Mouse (Mus musculus) kidney, adult 8-10 months (tissue): ENCODE data around the gene Sh2d1a.

ENCODE experiments used
- DNase-seq, 2 experiments: peaks; one replicate each; pipeline ENCODE4 v3.0.0; 2022

Gene Sh2d1a

DNA sequence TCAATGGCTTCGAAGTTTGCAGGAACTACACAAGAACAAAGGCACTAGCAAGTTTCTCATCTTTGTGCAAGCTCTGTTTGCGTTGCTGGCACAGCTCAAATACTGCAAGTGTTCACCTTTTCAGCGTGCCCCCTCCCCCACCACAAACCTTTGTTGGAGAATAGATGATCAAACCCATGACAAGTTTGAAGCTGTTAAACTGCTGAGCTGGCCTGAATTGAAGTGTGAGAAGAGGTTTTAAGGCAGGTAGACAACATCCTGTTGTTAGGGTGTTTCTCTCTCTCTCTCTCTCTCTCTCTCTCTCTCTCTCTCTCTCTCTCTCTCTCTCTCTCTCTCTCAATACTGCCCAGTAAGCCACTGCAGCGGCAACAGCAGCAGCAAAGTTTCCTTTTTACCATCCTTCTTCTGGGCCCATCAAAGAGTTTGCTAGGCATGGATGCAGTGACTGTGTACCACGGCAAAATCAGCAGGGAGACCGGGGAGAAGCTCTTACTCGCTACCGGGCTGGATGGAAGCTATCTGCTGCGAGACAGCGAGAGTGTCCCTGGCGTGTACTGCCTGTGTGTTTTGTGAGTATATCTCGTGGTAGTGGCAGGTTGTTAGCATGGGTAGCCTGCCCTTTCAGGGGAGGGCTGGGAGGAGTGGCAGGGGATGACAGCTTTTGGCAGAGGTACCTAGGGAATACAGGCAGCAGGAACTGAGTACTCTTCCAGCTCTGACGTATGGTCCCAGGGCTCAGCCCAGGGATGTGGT lies at the start of gene Sh2d1a:
Sh2d1a (plus strand) TSS at position 163 of the 753 bp plus-strand sequence.
- no peak for DNase-seq

- no peak for DNase-seq
Observed at GRCm38 (mm10) chrX:42453001-42453400, 49.3 kb upstream of the Sh2d1a start.

- DNase-seq, result no peak
Observed at GRCm38 (mm10) chrX:42454533-42454932, 47.7 kb upstream of the Sh2d1a start.

- no peak for DNase-seq
Observed at GRCm38 (mm10) chrX:42489446-42489845, 12.8 kb upstream of the Sh2d1a start, which contains the start of gene Tex13c2. Gene Tex13c2, plus strand, starts transcription at chrX:42489691.

- no peak for DNase-seq
Observed at GRCm38 (mm10) chrX:42490336-42490735, 11.9 kb upstream of the Sh2d1a start.

GRCm38 (mm10) chrX:42500538-42500937 lies 1.7 kb upstream of the Sh2d1a start:
- DNase-seq, result no peak

DNA sequence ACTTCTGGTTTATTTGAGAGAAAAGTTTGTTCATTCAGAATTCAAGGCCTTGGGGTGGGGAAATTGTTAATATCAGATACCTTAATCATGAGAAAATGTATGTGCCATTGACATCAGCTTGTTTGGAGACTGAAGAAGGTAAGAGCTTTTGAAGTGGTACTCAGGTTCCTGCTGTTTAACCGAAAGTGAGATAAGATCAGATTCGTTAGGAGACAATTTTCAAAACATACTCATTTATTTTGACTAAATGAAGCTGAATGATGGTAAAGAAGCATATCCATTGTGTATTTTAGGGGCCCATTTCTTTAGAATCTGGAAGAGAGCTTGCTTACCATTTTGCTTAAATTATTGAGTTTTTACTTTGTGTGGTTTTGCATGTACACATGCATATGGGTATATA lies 8.9 kb downstream of the Sh2d1a start:
- DNase-seq, result no peak

GRCm38 (mm10) chrX:42512567-42512966 lies 10.3 kb downstream of the Sh2d1a start:
- DNase-seq, result peak in 1 of 2 experiments; percentile 3

DNA sequence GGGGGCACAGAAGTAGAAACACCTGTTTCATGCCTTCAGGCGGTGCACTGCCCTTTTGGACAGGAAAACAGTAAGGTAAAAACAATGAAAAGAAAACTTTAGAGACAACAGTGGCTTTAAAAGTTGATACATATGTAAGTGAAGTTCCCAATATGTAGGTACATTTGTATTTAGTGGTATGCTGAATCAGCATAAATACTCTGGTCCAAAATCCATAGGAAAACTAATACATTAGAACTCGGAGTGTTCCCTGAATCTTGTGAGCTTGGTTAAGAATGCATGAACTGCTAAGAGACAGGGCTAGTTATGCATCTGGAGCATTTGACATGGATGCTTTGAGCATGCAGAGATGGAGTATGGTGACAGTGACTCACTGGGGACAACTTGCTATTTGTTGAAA lies 20.6 kb downstream of the Sh2d1a start:
- no peak for DNase-seq

DNA sequence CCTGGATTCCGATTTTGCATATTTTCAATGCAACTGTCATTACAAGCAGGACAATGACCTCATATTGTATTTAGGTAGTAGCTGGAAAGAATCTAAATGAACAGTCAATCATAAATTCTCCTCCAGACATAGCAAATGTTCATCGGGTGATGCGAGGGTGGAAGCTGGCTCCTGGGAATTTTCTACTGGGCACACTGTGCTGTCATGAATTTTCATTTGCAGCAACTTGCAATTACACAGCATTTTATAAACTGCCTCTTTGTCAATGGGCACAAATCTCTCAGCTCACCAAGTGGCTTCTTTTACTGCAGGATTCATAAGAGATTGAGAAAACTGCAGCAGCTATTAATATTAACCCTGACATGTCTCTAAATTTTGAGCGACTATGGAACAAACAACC lies 28.4 kb downstream of the Sh2d1a start:
- no peak for DNase-seq

DNA sequence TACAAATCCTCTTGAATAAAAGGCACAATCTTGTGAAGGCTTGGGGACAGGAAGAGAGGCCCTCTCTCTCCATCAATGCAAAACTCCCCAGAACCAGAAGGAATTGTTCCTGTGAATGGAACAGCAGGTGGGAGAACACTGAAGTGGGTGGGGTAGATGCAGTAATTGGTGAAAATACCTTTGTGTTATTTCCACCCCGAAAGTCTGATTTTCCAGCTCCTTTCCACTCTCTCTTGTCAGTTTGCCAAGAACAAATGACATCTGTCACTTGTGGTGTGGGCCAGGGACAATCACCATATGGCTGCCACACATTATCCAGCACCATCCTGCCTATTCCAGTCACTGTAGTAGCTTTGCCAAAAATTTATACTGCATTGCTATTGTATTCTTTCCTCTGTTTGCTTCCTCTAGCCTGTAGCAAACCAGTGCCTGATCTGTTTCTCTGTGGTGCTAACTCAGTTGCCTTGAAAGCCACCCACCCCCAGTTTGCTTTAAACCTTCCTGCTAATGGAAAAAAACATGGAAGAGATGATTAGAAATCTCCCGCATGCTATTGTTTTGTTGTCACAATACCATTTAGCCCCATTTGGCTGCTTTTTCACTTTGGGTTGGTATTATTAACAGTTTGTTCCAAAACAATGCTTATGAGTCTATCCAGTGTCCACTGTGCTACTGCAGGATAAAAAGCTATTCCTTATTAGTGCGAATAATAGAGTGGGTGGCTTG lies 37.9 kb downstream of the Sh2d1a start:
- DNase-seq, result no peak

DNA sequence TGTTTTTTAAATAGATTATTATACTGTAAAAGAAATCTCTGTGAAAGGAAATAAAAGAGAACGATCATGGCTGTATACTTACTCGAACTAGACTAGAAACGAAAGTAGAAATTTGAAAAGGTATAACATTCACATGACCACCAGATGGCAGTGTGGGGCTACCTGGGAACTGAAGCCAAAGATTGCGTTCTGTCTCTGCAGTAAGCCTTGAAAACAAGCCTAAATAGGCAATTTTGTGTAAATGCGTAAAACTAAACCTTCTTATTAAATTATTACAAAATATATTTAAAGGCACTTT lies 38.5 kb downstream of the Sh2d1a start:
- peak; percentile 32 to 40 for DNase-seq

DNA sequence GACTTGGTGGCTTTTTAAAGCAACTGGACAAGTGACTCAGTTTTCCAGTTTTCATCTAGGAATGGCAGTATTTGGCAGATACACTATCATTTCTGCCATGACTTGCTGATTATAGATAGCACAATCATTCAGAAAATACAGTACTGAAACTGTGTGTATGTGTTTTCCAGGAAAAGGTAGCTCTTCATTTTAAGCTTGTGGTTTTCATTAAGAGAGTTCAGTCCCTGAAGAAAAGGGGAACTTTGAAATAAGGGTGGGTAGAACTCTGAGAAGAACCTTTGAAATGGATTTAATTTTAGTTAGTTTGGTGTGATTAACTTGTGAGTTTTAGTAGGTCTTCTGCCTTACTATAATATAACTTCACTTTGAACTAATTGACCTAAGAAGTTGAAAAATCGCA lies 42.8 kb downstream of the Sh2d1a start:
- DNase-seq, result no peak

- no peak for DNase-seq
Observed at GRCm38 (mm10) chrX:42548513-42548912, 46.3 kb downstream of the Sh2d1a start.

DNA sequence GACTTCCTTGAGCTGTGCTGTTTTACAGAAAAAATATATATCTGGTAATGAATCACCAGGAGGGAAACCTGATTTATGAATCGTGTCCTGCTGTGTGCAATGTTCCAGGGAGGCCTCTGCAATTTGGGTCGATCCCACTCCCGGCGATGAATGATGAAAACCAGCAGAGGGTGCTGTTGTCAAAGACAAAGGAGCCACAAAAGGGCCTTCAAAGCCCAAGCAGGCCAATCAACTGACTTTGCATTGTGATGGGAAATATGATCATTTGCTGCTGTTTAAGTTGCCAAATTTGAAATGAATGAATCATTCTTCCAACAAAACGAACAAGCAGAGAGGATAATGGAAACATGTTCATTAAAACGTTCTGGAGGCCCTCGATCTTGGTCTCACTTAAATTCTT lies 55.0 kb downstream of the Sh2d1a start:
- peak; percentile 17 to 38 for DNase-seq

- no peak for DNase-seq
Observed at GRCm38 (mm10) chrX:42558683-42559082, 56.4 kb downstream of the Sh2d1a start.
